Mouse (Mus musculus): Measurements from ENCODE around the gene Slc1a5. TPM values are rescaled to one million over a fixed set of nuclear protein-coding genes. Genes with fewer than 3 reads are reported as not detected.

Slc1a5 gene
- 57.8 and 110 TPM in 2 replicates for polyA plus RNA-seq (2012; ENCODE audit: low replicate concordance)

DNA sequence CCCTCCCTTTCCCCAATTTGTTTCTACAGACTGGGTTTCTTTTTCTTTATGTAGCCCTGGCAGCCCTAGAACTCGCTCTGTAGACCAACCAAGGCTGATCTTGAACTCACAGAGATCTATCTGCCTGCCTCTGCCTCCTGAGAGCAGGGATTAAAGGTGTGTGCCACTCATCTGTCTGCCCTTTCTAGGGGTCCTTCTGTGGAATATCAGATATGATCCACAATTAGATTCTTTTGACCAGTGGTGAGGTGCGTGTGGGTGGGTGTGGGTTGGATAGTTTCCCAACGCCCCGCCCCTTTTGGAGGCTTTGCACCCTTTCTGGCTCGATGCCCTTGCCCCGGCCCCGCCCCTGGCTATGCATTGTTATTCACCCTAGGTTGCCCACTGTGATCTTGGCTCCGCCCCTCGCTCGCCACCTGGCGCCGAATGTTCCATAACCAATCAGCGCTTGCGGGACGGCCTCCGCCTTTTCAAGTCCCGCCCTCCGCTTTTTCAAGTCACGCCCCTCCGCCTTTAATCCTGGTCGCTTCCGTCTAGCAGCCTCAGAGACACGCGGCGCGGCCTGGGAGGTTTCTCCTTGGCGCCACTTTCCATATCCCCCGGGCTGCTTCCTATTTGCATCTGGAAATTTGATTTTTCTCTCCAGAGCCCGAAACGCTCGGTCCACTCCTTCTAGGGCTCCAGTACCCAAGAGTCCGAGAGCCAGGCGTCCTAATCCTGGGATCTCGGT is at the start of gene Slc1a5:
Gene Slc1a5 (plus strand): TSS at position 516 of the 730 bp plus-strand sequence.

DNA sequence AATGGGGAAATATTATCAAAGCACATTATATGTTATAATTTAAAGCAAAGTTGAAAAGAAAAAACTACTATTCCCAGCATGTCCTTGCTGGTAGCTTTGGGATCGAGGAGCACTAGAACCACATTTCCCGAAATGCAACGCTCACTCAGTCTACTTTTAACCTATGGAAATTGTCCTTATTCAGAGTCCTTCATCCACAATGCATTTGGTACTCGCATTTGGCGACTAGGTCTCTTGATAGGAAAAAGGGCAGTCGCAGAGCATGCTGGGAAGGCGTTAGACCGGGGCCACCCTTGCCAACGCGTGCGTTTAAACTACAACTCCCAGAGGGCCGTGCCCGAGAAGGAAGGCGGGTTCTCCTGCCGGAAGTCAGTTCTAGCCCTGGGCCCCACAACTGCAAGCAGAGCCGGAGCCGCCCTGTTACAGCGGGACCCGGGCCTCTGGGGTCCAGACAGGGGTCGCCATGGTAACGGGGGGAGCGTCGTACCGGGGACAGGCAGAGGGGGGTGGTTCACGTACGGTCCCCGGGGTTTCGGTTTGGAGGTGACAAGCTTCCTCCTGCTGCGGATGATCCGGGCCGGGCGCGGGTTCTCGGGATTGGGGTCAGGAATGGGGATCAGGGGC is 43.0 kb upstream of the Slc1a5 start, which contains the start of gene Ap2s1:
Gene Ap2s1 (plus strand): TSS at position 338 of the 624 bp plus-strand sequence.

DNA sequence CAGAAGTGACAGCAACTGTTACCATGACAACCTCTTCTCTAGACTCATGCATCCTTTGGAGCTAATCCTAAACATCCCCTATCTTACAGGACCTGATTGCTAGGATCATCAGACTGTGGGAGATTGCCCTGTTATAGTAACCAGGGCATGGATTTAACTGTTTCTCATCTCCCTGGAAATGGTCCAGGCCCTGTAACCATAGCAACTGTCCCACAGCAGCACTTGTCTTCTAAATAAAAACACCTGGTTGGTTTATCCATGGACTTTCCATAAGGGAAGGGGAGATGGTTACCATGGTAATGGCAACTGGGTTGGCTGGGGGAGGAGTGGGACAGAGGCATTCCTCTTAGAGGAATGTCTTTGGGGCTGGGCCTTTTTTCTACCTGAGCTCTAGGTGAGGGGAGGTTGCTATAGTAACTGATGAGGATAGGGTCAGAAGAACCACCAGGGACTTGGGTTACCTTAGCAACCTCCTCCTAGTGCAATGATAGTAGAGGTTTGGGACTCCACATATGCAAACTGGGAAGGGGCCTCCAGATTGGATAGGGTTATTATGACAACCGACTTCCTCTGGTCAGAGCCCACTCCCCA is 34.3 kb downstream of the Slc1a5 start, which contains the start of gene Strn4:
Gene Strn4 (plus strand): TSS at position 539 of the 591 bp plus-strand sequence.

DNA sequence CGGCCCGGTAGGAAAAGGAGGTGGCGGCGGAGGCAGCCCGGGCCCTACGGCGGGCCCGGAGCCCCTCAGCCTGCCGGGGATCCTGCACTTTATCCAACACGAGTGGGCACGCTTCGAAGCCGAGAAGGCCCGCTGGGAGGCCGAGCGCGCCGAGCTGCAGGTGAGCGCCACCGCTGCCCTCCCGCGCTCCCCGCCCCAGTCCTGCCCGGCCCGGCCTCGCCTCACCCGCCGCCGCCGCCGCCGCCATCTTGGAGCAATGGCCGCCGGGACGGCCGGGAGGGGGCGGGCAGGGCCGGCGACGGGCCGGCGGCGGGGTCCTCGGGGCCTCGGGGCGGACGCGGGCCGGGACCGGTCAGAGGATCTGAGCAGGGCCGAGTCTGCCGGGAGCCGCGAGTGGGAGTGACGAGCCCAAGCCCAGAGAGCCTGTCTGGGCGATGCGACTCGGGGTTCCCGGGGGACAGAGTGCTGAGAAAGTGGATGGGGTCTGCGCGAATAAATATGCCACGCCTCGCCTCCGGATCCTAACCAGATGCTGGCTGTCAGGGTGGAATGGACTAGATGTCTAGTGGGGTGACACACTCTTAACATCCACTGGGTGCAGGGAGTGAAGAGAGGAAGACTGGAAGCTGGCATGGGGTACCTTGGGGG is 35.5 kb downstream of the Slc1a5 start, which contains the start of gene Fkrp:
Gene Fkrp (minus strand): TSS at position 258 of the 648 bp plus-strand sequence.

DNA sequence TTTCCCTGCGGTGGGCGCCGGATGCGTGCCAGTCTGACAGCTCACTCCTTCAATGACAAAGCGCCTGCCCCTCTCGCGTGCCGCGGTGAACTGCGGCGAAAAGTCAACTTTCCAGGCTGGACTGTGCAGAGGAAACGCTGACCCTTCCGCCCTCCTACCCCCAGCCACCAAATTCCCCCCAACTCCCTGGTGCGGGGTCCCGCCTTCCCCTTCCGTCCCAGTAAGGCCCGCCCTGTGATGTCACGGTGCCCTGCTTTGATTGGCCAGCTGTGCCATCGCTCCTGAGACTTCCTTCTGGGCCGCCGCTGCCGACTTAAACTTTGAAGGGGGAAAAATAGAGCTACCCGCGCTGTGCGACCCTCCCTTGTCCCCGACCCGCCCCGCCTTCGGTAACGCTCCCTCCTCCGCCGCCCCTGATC is 61.5 kb downstream of the Slc1a5 start, which contains the start of gene Prkd2:
Gene Prkd2 (plus strand): TSS at position 258 of the 419 bp plus-strand sequence.

Other genes starting within 250 kb of the Slc1a5 start
- gene Arhgap35, start 166.3 kb upstream of the Slc1a5 start, polyA plus RNA-seq (2012; ENCODE audit: low replicate concordance), result 0.97 and 7.1 TPM in 2 replicates
- not detected in 2 replicates for gene Ceacam15, start 105.6 kb upstream of the Slc1a5 start, polyA plus RNA-seq (2012; ENCODE audit: low replicate concordance)
- gene Ceacam9, start 59.4 kb upstream of the Slc1a5 start, polyA plus RNA-seq (2012; ENCODE audit: low replicate concordance), result not detected in 2 replicates
- 337 and 641 TPM in 2 replicates for gene Ap2s1, start 42.9 kb upstream of the Slc1a5 start, polyA plus RNA-seq (2012; ENCODE audit: low replicate concordance)
- 110 and 114 TPM in 2 replicates for gene Strn4, start 34.5 kb downstream of the Slc1a5 start, polyA plus RNA-seq (2012; ENCODE audit: low replicate concordance)
- gene Fkrp, start 35.4 kb downstream of the Slc1a5 start, polyA plus RNA-seq (2012; ENCODE audit: low replicate concordance), result 34.4 and 47.5 TPM in 2 replicates
- 33.2 and 65.6 TPM in 2 replicates for gene Prkd2, start 61.6 kb downstream of the Slc1a5 start, polyA plus RNA-seq (2012; ENCODE audit: low replicate concordance)
- 0.61 and 1.2 TPM in 2 replicates for gene Dact3, start 94.0 kb downstream of the Slc1a5 start, polyA plus RNA-seq (2012; ENCODE audit: low replicate concordance)
- not detected in 2 replicates for gene Gng8, start 110.4 kb downstream of the Slc1a5 start, polyA plus RNA-seq (2012; ENCODE audit: low replicate concordance)
- gene Ptgir, start 125.2 kb downstream of the Slc1a5 start, polyA plus RNA-seq (2012; ENCODE audit: low replicate concordance), result 0.28 and 0.76 TPM in 2 replicates
- gene Calm3, start 142.8 kb downstream of the Slc1a5 start, polyA plus RNA-seq (2012; ENCODE audit: low replicate concordance), result 1,517 and 1,958 TPM in 2 replicates
- gene Pnmal2, start 163.3 kb downstream of the Slc1a5 start, polyA plus RNA-seq (2012; ENCODE audit: low replicate concordance), result 0.15 TPM in 1 of 2 replicates, not detected in the other
- gene Pnmal1, start 178.3 kb downstream of the Slc1a5 start, polyA plus RNA-seq (2012; ENCODE audit: low replicate concordance), result 0.09 TPM in 1 of 2 replicates, not detected in the other
- gene Gm42372, start 201.7 kb downstream of the Slc1a5 start, polyA plus RNA-seq (2012; ENCODE audit: low replicate concordance), result 0.12 and 0.33 TPM in 2 replicates
- 0.12 and 0.42 TPM in 2 replicates for gene Ccdc8, start 211.4 kb downstream of the Slc1a5 start, polyA plus RNA-seq (2012; ENCODE audit: low replicate concordance)
- gene Ppp5c, start 246.6 kb downstream of the Slc1a5 start, polyA plus RNA-seq (2012; ENCODE audit: low replicate concordance), result 104 and 116 TPM in 2 replicates